Mouse (Mus musculus): ENCODE results near the gene Dnase1l2. TPM values are rescaled to one million over a fixed set of nuclear protein-coding genes. Genes with fewer than 3 reads are reported as not detected.

Dnase1l2 gene
- polyA plus RNA-seq (2012; rRNA removed; ENCODE audit: low replicate concordance), result 6.2 and 11.7 TPM in 2 replicates

GRCm38 (mm10) chr17:24442632-24443155, at the start of gene Dnase1l2:
Dnase1l2 (minus strand) TSS chr17:24443105.

GRCm38 (mm10) chr17:24488186-24488661, 45.3 kb upstream of the Dnase1l2 start, which contains the start of gene Caskin1:
Caskin1 (plus strand) TSS chr17:24488601.

GRCm38 (mm10) chr17:24478663-24479380, 35.9 kb upstream of the Dnase1l2 start, which contains the start of gene Mlst8:
Mlst8 (minus strand) TSS chr17:24479078.

GRCm38 (mm10) chr17:24473612-24474275, 30.8 kb upstream of the Dnase1l2 start, which contains the start of gene Bricd5:
Bricd5 (plus strand) TSS chr17:24473884.

GRCm38 (mm10) chr17:24469910-24470602, 27.2 kb upstream of the Dnase1l2 start, which contains the start of the genes E4f1 and Pgp:
E4f1 (minus strand) TSS chr17:24470313.
Pgp (plus strand) TSS chr17:24470392.

GRCm38 (mm10) chr17:24426471-24427169, 16.3 kb downstream of the Dnase1l2 start, which contains the start of gene Eci1:
Eci1 (plus strand) TSS chr17:24426641.

GRCm38 (mm10) chr17:24414230-24414976, 28.5 kb downstream of the Dnase1l2 start, which contains the start of gene Rnps1:
Rnps1 (plus strand) TSS chr17:24414565.

Other genes starting within 250 kb of the Dnase1l2 start
- gene Tbc1d24, start 237.5 kb downstream of the Dnase1l2 start, polyA plus RNA-seq (2012; rRNA removed; ENCODE audit: low replicate concordance), result 18.9 and 36.2 TPM in 2 replicates
- gene Ntn3, start 233.6 kb downstream of the Dnase1l2 start, polyA plus RNA-seq (2012; rRNA removed; ENCODE audit: low replicate concordance), result 7.1 and 13.6 TPM in 2 replicates
- gene Tedc2, start 222.3 kb downstream of the Dnase1l2 start, polyA plus RNA-seq (2012; rRNA removed; ENCODE audit: low replicate concordance), result 8.0 and 12.3 TPM in 2 replicates
- gene Ccnf, start 191.6 kb downstream of the Dnase1l2 start, polyA plus RNA-seq (2012; rRNA removed; ENCODE audit: low replicate concordance), result 1.4 and 8.8 TPM in 2 replicates
- gene Abca17, start 92.0 kb downstream of the Dnase1l2 start, polyA plus RNA-seq (2012; rRNA removed; ENCODE audit: low replicate concordance), result 0.05 TPM in 1 of 2 replicates, not detected in the other
- gene Abca3, start 91.2 kb downstream of the Dnase1l2 start, polyA plus RNA-seq (2012; rRNA removed; ENCODE audit: low replicate concordance), result 39.5 and 58.9 TPM in 2 replicates
- 66.9 and 162 TPM in 2 replicates for gene Rnps1, start 28.5 kb downstream of the Dnase1l2 start, polyA plus RNA-seq (2012; rRNA removed; ENCODE audit: low replicate concordance)
- 161 and 217 TPM in 2 replicates for gene Eci1, start 16.5 kb downstream of the Dnase1l2 start, polyA plus RNA-seq (2012; rRNA removed; ENCODE audit: low replicate concordance)
- gene E4f1, start 27.2 kb upstream of the Dnase1l2 start, polyA plus RNA-seq (2012; rRNA removed; ENCODE audit: low replicate concordance), result 74.7 and 92.1 TPM in 2 replicates
- 39.2 and 51.2 TPM in 2 replicates for gene Pgp, start 27.3 kb upstream of the Dnase1l2 start, polyA plus RNA-seq (2012; rRNA removed; ENCODE audit: low replicate concordance)
- 0.13 and 0.39 TPM in 2 replicates for gene Bricd5, start 30.8 kb upstream of the Dnase1l2 start, polyA plus RNA-seq (2012; rRNA removed; ENCODE audit: low replicate concordance)
- gene Mlst8, start 36.0 kb upstream of the Dnase1l2 start, polyA plus RNA-seq (2012; rRNA removed; ENCODE audit: low replicate concordance), result 38.1 and 67.3 TPM in 2 replicates
- 0.37 and 3.5 TPM in 2 replicates for gene Caskin1, start 45.5 kb upstream of the Dnase1l2 start, polyA plus RNA-seq (2012; rRNA removed; ENCODE audit: low replicate concordance)
- 182 and 282 TPM in 2 replicates for gene Traf7, start 84.8 kb upstream of the Dnase1l2 start, polyA plus RNA-seq (2012; rRNA removed; ENCODE audit: low replicate concordance)
- 0.34 and 0.81 TPM in 2 replicates for gene Rab26, start 91.1 kb upstream of the Dnase1l2 start, polyA plus RNA-seq (2012; rRNA removed; ENCODE audit: low replicate concordance)
- gene Pkd1, start 106.7 kb upstream of the Dnase1l2 start, polyA plus RNA-seq (2012; rRNA removed; ENCODE audit: low replicate concordance), result 82.6 and 139 TPM in 2 replicates
- 180 and 186 TPM in 2 replicates for gene Tsc2, start 189.5 kb upstream of the Dnase1l2 start, polyA plus RNA-seq (2012; rRNA removed; ENCODE audit: low replicate concordance)
- 21.7 and 22.7 TPM in 2 replicates for gene Nthl1, start 189.6 kb upstream of the Dnase1l2 start, polyA plus RNA-seq (2012; rRNA removed; ENCODE audit: low replicate concordance)
- gene Slc9a3r2, start 207.2 kb upstream of the Dnase1l2 start, polyA plus RNA-seq (2012; rRNA removed; ENCODE audit: low replicate concordance), result 159 and 182 TPM in 2 replicates
- 0.75 and 0.93 TPM in 2 replicates for gene Npw, start 215.4 kb upstream of the Dnase1l2 start, polyA plus RNA-seq (2012; rRNA removed; ENCODE audit: low replicate concordance)
- 59.9 and 96.8 TPM in 2 replicates for gene Zfp598, start 226.6 kb upstream of the Dnase1l2 start, polyA plus RNA-seq (2012; rRNA removed; ENCODE audit: low replicate concordance)
- gene Syngr3, start 246.8 kb upstream of the Dnase1l2 start, polyA plus RNA-seq (2012; rRNA removed; ENCODE audit: low replicate concordance), result 0.24 and 0.55 TPM in 2 replicates

Data from subcutaneous adipose tissue, adult 2 months (tissue).